Mouse (Mus musculus): ENCODE measurements around the gene Sirt6.

DNA sequence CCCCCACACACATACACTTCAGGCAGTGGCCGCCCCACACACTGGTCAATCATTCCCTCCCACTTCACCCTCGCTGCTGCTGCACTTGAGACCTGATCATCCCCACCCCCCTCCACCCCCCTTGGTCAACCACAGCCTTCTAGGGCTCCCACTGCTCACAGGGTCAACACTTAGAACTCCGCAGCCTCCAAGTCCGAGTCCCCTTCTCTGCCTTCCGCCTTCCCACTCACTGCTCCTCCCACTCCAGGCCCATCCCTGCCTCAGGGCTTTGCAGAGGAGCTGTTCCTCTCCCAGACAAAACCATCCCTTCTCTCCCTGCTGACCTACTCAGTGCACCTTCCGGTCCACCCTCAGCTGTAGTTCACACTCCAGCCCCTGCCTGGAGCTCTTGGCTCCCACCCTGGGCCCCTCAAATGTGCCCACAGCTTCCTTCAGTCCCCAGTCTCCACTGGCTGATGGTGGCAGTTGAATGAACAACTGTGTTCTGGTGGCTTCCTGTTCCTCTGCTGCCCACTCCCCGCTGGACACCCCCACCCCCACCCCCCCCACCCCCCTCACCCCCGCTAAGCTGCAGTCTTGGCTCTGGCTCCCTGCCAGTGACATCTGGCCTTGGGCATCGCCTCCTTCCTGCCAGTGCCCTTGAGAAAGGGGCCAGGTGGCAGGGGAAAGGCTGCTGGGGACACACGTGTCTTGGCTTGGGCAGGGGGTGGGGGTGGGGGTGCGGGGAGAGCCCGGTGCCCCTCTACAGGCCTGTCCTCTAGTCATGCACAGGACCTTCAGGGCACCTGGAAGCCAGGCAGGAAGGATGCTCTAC is 30.3 kb downstream of the Sirt6 start:
- TF ChIP-seq CTCF (IDR thresholded peaks at IDR 0.05; ENCODE audit: low read depth) (no peak), EP300 (IDR thresholded peaks at IDR 0.05; ENCODE audit: low read depth) (no peak)
